Comparison of ENCODE assay signal across 28 mouse cellular contexts in the genomic region with DNA sequence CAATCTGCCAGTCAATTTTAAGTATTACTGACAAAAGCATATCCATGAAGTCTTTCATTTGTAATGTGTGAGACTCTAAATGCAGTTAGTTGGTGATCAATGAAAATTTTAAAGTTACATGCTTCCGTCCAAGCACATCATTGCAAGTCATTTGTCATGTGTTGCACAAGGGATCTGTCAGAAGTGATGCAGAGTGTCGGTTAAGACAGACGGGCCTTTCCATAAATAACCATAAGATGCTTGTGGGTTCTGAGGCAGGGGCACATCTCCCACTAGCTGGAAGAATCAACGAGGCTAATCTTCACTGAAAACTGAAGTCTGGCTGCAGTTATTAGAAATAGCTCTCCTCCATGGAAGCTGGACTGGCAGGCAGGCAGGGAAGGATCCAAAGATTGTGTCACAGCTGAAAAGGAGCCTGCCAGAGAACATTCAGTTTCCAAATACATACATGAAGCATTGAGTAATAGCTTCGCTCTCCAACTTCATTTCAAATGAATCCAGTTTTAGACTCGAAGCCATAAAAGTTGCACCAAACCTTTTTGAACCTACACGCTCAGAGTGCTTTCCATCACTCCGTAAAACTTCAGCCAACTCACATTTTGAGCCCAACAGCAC.
DNase-seq lines count a peak whose midpoint lies in the region; ATAC-seq and TF ChIP-seq lines count a peak whose summit lies in the region.
"Had no signal": no experiment of that assay in that cellular context is flagged by ENCODE, and none has a peak within 500 bp of the region (broad histone marks: within the 10 kb centered on the region; RNA-seq: fewer than 3 reads in every experiment).

No protein-coding gene starts in this region.

- no peaks in the 10 kb centered on the region for H3K36me3 ChIP-seq in limb, embryonic 14.5 days (ENCODE audit: control insufficient read depth, insufficient read depth, low read length)
- no peaks in the 10 kb centered on the region for H3K36me3 ChIP-seq in limb, embryonic 10.5 days
- no peaks in the 10 kb centered on the region for H3K36me3 ChIP-seq in hindbrain, embryonic 13.5 days
- no peaks in the 10 kb centered on the region for H3K36me3 ChIP-seq in midbrain, embryonic 14.5 days (ENCODE audit: control insufficient read depth, insufficient read depth, low read length)
- H3K36me3 ChIP-seq: embryonic facial prominence, embryonic 12.5 days; forebrain, embryonic 15.5 days; heart, embryonic 15.5 days; hindbrain, embryonic 12.5 days; liver, embryonic 13.5 days; midbrain, embryonic 15.5 days had no signal

- no peak overlapping the region for H3K9ac ChIP-seq in limb, embryonic 14.5 days (ENCODE audit: low read depth, low read length, severe bottlenecking)
- H3K9ac ChIP-seq in hindbrain, embryonic 13.5 days = no peak overlapping the region
- no peak overlapping the region for H3K9ac ChIP-seq in midbrain, embryonic 14.5 days (replicated peaks; ENCODE audit: low read length)
- H3K9ac ChIP-seq: embryonic facial prominence, embryonic 12.5 days; forebrain, embryonic 15.5 days; heart, embryonic 15.5 days; hindbrain, embryonic 12.5 days; liver, embryonic 13.5 days; midbrain, embryonic 15.5 days had no signal

- TF ChIP-seq POLR2A in limb, embryonic 14.5 days (IDR thresholded peaks at IDR 0.05; ENCODE audit: borderline replicate concordance, extremely low read depth, insufficient read depth, insufficient read length) = no peak

- H3K4me2 ChIP-seq in limb, embryonic 14.5 days (replicated peaks; ENCODE audit: low read depth, low read length, severe bottlenecking) = no peak overlapping the region
- no peak overlapping the region for H3K4me2 ChIP-seq in hindbrain, embryonic 13.5 days
- no peak overlapping the region for H3K4me2 ChIP-seq in midbrain, embryonic 14.5 days (ENCODE audit: low read length)
- H3K4me2 ChIP-seq: embryonic facial prominence, embryonic 12.5 days; forebrain, embryonic 15.5 days; heart, embryonic 15.5 days; hindbrain, embryonic 12.5 days; liver, embryonic 13.5 days; midbrain, embryonic 15.5 days had no signal

- H3K4me3 ChIP-seq in limb, embryonic 14.5 days (replicated peaks; ENCODE audit: low read length) = no peak overlapping the region
- H3K4me3 ChIP-seq in limb, embryonic 10.5 days = no peak overlapping the region
- H3K4me3 ChIP-seq in hindbrain, embryonic 13.5 days = no peak overlapping the region
- H3K4me3 ChIP-seq in midbrain, embryonic 14.5 days (replicated peaks; ENCODE audit: low read depth, low read length) = no peak overlapping the region
- H3K4me3 ChIP-seq: embryonic facial prominence, embryonic 12.5 days; erythroblast, embryonic 14.5 days; forebrain, embryonic 15.5 days; heart, embryonic 15.5 days; hindbrain, embryonic 12.5 days; left cerebral cortex, adult 2 months; liver, embryonic 13.5 days; midbrain, embryonic 15.5 days; myocyte had no signal

- WGBS in limb, embryonic 14.5 days = 71% methylated on average over 8 of the region's 8 CpGs
- WGBS in limb, embryonic 10.5 days = 88% methylated on average over 8 of the region's 8 CpGs
- 85% methylated on average over 8 of the region's 8 CpGs for WGBS in hindbrain, embryonic 13.5 days
- WGBS in midbrain, embryonic 14.5 days = 89% methylated on average over 8 of the region's 8 CpGs

- no peaks in the 10 kb centered on the region for H3K9me3 ChIP-seq in limb, embryonic 14.5 days (ENCODE audit: control insufficient read depth, low read length)
- no peaks in the 10 kb centered on the region for H3K9me3 ChIP-seq in limb, embryonic 10.5 days (replicated peaks)
- no peaks in the 10 kb centered on the region for H3K9me3 ChIP-seq in hindbrain, embryonic 13.5 days
- no peaks in the 10 kb centered on the region for H3K9me3 ChIP-seq in midbrain, embryonic 14.5 days (ENCODE audit: control insufficient read depth, low read length)
- H3K9me3 ChIP-seq: embryonic facial prominence, embryonic 12.5 days; forebrain, embryonic 15.5 days; heart, embryonic 15.5 days; hindbrain, embryonic 12.5 days; liver, embryonic 13.5 days; midbrain, embryonic 15.5 days had no signal

- ATAC-seq in limb, embryonic 14.5 days (ENCODE audit: low FRiP score, low read depth) = no peak
- peak; percentile 68 for ATAC-seq in granulocyte monocyte progenitor cell, adult 5-6 weeks (replicated peaks; ENCODE audit: poor library complexity, severe bottlenecking)
- peak; percentile 58 for ATAC-seq in megakaryocyte progenitor cell, adult 5-6 weeks (replicated peaks; ENCODE audit: poor library complexity)
- ATAC-seq in hindbrain, embryonic 13.5 days (ENCODE audit: low FRiP score) = no peak
- ATAC-seq in midbrain, embryonic 14.5 days (ENCODE audit: low FRiP score, low TSS enrichment) = no peak
- ATAC-seq: activated CD4-positive, CD25-positive, alpha-beta regulatory T cell, adult 4 months; CD4-positive, CD25-positive, alpha-beta regulatory T cell, adult 4 months; forebrain, embryonic 15.5 days; inflammation-experienced regulatory T-cells, adult 6 months; midbrain, embryonic 15.5 days had no signal

- peak; percentile 12 for DNase-seq in adrenal gland, postnatal 10 days
- DNase-seq in adrenal gland, postnatal 36 days = no peak
- DNase-seq in limb, embryonic 14.5 days (ENCODE audit: low spot score) = peak; percentile 55
- no peak for DNase-seq in limb, embryonic 10.5 days (ENCODE audit: low spot score)
- DNase-seq in midbrain, embryonic 14.5 days = no peak
- DNase-seq: cerebellum, adult 2 months; gastrocnemius, postnatal 25 days; kidney, adult 9 months; kidney, postnatal 4 days; layer of hippocampus, adult 9-11 months; left cerebral cortex, postnatal 4 days; liver, embryonic 13.5 days; spleen, adult 18-20 months; thymus, postnatal 36 days had no signal

- no peak overlapping the region for H3K27ac ChIP-seq in limb, embryonic 14.5 days (replicated peaks; ENCODE audit: low read depth, low read length)
- no peak overlapping the region for H3K27ac ChIP-seq in limb, embryonic 10.5 days
- no peak overlapping the region for H3K27ac ChIP-seq in hindbrain, embryonic 13.5 days
- H3K27ac ChIP-seq in midbrain, embryonic 14.5 days (replicated peaks; ENCODE audit: low read depth, low read length) = no peak overlapping the region
- H3K27ac ChIP-seq: embryonic facial prominence, embryonic 12.5 days; forebrain, embryonic 15.5 days; heart, embryonic 15.5 days; hindbrain, embryonic 12.5 days; left cerebral cortex, adult 2 months; liver, embryonic 13.5 days; midbrain, embryonic 15.5 days had no signal

- no peaks in the 10 kb centered on the region for H3K27me3 ChIP-seq in limb, embryonic 14.5 days (ENCODE audit: control insufficient read depth, insufficient read depth, low read length)
- no peaks in the 10 kb centered on the region for H3K27me3 ChIP-seq in limb, embryonic 10.5 days (ENCODE audit: low read depth, poor library complexity, severe bottlenecking)
- H3K27me3 ChIP-seq in hindbrain, embryonic 13.5 days = no peaks in the 10 kb centered on the region
- no peaks in the 10 kb centered on the region for H3K27me3 ChIP-seq in midbrain, embryonic 14.5 days (ENCODE audit: control insufficient read depth, insufficient read depth, low read length)
- H3K27me3 ChIP-seq: embryonic facial prominence, embryonic 12.5 days; forebrain, embryonic 15.5 days; heart, embryonic 15.5 days; hindbrain, embryonic 12.5 days; liver, embryonic 13.5 days; midbrain, embryonic 15.5 days had no signal

- no peaks in the 10 kb centered on the region for H3K4me1 ChIP-seq in limb, embryonic 14.5 days (ENCODE audit: control insufficient read depth, insufficient read depth, low read length)
- peaks cover 7% of the 10 kb centered on the region; the same call in 1 of the 2 replicates for H3K4me1 ChIP-seq in limb, embryonic 10.5 days
- no peaks in the 10 kb centered on the region for H3K4me1 ChIP-seq in hindbrain, embryonic 13.5 days (replicated peaks)
- no peaks in the 10 kb centered on the region for H3K4me1 ChIP-seq in midbrain, embryonic 14.5 days (ENCODE audit: control insufficient read depth, insufficient read depth, low read length)
- H3K4me1 ChIP-seq: embryonic facial prominence, embryonic 12.5 days; forebrain, embryonic 15.5 days; heart, embryonic 15.5 days; hindbrain, embryonic 12.5 days; liver, embryonic 13.5 days; midbrain, embryonic 15.5 days had no signal

Comparison
In these comparisons a context has a peak if more than half of its experiments do, and no peak if none do; other contexts are left out.
1. DNase-seq: peak in adrenal gland, postnatal 10 days (single experiment) and limb, embryonic 14.5 days (single experiment); none in adrenal gland, postnatal 36 days (0 of 2), limb, embryonic 10.5 days (single experiment) and midbrain, embryonic 14.5 days (single experiment).
2. ATAC-seq: peak in granulocyte monocyte progenitor cell, adult 5-6 weeks (single experiment) and megakaryocyte progenitor cell, adult 5-6 weeks (single experiment); none in limb, embryonic 14.5 days (single experiment), hindbrain, embryonic 13.5 days (single experiment) and midbrain, embryonic 14.5 days (single experiment).